Mouse (Mus musculus) mesoderm, embryonic 11.5 days (tissue): ENCODE data around the gene Cep63.

Experiments
- DNase-seq: peaks from one replicate; pipeline ENCODE4 v3.0.0-alpha.2; 2012; ENCODE audit warnings: low read depth, low spot score

Gene Cep63

GRCm38 (mm10) chr9:102631589-102632147, 5.3 kb upstream of the Cep63 start:
- no peak for DNase-seq

- no peak for DNase-seq
Observed at GRCm38 (mm10) chr9:102629052-102629451, 2.7 kb upstream of the Cep63 start.

- no peak for DNase-seq
Observed at GRCm38 (mm10) chr9:102627442-102627841, 1.1 kb upstream of the Cep63 start.

- no peak for DNase-seq
Observed at GRCm38 (mm10) chr9:102626839-102627225, 498 bp upstream of the Cep63 start.

GRCm38 (mm10) chr9:102625401-102625982, 842 bp downstream of the Cep63 start:
- peak; percentile 67 for DNase-seq

GRCm38 (mm10) chr9:102623581-102623980, 2.8 kb downstream of the Cep63 start:
- no peak for DNase-seq

- DNase-seq: no peak
Observed at GRCm38 (mm10) chr9:102622876-102623275, 3.5 kb downstream of the Cep63 start.

- peak; percentile 87 for DNase-seq
Observed at GRCm38 (mm10) chr9:102622192-102622857, 4.0 kb downstream of the Cep63 start.

- DNase-seq: no peak
Observed at GRCm38 (mm10) chr9:102621385-102621784, 4.9 kb downstream of the Cep63 start.

- DNase-seq: no peak
Observed at GRCm38 (mm10) chr9:102616267-102616666, 10.1 kb downstream of the Cep63 start.

- no peak for DNase-seq
Observed at GRCm38 (mm10) chr9:102615071-102615470, 11.3 kb downstream of the Cep63 start.

- DNase-seq: no peak
Observed at GRCm38 (mm10) chr9:102609221-102609620, 17.1 kb downstream of the Cep63 start.

- DNase-seq: no peak
Observed at GRCm38 (mm10) chr9:102607471-102607870, 18.9 kb downstream of the Cep63 start.

- no peak for DNase-seq
Observed at GRCm38 (mm10) chr9:102605162-102605561, 21.2 kb downstream of the Cep63 start.

GRCm38 (mm10) chr9:102601666-102602065, 24.7 kb downstream of the Cep63 start:
- no peak for DNase-seq

GRCm38 (mm10) chr9:102601187-102601586, 25.1 kb downstream of the Cep63 start:
- no peak for DNase-seq

- no peak for DNase-seq
Observed at GRCm38 (mm10) chr9:102595662-102596436, 30.5 kb downstream of the Cep63 start.

- no peak for DNase-seq
Observed at GRCm38 (mm10) chr9:102594667-102595393, 31.5 kb downstream of the Cep63 start.

GRCm38 (mm10) chr9:102587347-102587746, 39.0 kb downstream of the Cep63 start:
- no peak for DNase-seq

- DNase-seq: no peak
Observed at GRCm38 (mm10) chr9:102581921-102582469, 44.3 kb downstream of the Cep63 start.

GRCm38 (mm10) chr9:102577480-102577879, 48.9 kb downstream of the Cep63 start:
- no peak for DNase-seq
